Mouse (Mus musculus): Measurements from ENCODE around the gene Notch1. TPM values are rescaled to one million over a fixed set of nuclear protein-coding genes. Genes with fewer than 3 reads are reported as not detected.

The Notch1 gene
- polyA plus RNA-seq, 1 experiment from 2014 or later = 24.3 TPM

DNA sequence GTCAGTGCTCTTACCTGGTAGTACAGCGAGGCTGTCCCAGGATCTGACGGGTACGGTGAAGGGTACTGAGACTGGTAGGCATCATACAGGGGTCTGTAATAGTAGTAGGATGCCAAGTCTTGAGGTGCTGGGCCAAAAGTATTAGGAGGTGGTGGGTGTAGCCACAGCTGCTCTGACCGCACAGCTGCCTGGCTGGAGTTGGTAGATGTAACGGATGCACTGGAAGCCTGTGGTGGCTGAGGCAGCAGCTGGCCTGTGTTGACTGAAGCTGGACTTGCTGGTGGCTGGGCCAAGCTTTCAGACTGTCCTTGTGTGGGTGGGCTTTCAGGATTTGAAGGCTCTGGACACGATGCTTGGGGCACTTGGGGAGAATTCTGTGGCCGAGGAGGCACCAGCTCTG lies 78.1 kb downstream of the Notch1 start:
- Histone ChIP-seq H3K4me1 (replicated peaks; ENCODE audit: control insufficient read depth, insufficient read depth, low read length) (0 out of 2 replicates have a peak, but pooled peaks cover 4% of the 10 kb centered on the region), H3K27ac (ENCODE audit: low read depth) (no peak overlapping the region), H3K9me3 (ENCODE audit: control insufficient read depth, low read length) (no peaks in the 10 kb centered on the region), H3K4me3 (ENCODE audit: low read depth, low read length) (no peak overlapping the region), H3K36me3 (ENCODE audit: control insufficient read depth, insufficient read depth, low read length) (peaks cover 82% of the 10 kb centered on the region), H3K27me3 (replicated peaks; ENCODE audit: control insufficient read depth, insufficient read depth, low read length) (no peaks in the 10 kb centered on the region), H3K4me2 (ENCODE audit: low read length) (no peak overlapping the region), H3K9ac (ENCODE audit: low read length) (no peak overlapping the region)
- no peak for ATAC-seq (replicated peaks; ENCODE audit: low FRiP score, low TSS enrichment, low read depth)
- DNase-seq (ENCODE audit: low spot score) = no peak
- WGBS = 92% methylated on average over 7 of the region's 7 CpGs

- DNase-seq (ENCODE audit: low spot score) = no peak
- Histone ChIP-seq H3K9ac (ENCODE audit: low read length) (no peak overlapping the region), H3K27me3 (replicated peaks; ENCODE audit: control insufficient read depth, insufficient read depth, low read length) (no peaks in the 10 kb centered on the region), H3K4me2 (ENCODE audit: low read length) (no peak overlapping the region), H3K27ac (ENCODE audit: low read depth) (no peak overlapping the region), H3K4me3 (ENCODE audit: low read depth, low read length) (no peak overlapping the region), H3K9me3 (ENCODE audit: control insufficient read depth, low read length) (no peaks in the 10 kb centered on the region), H3K4me1 (replicated peaks; ENCODE audit: control insufficient read depth, insufficient read depth, low read length) (no peaks in the 10 kb centered on the region), H3K36me3 (ENCODE audit: control insufficient read depth, insufficient read depth, low read length) (peaks cover 93% of the 10 kb centered on the region)
- no peak for ATAC-seq (replicated peaks; ENCODE audit: low FRiP score, low TSS enrichment, low read depth)
- 70% methylated on average over 4 of the region's 4 CpGs for WGBS
These were observed 79.2 kb downstream of the Notch1 start for GRCm38 (mm10) chr2:26437221-26437620.

- H3K36me3 ChIP-seq (ENCODE audit: control insufficient read depth, insufficient read depth, low read length) = peaks cover 96% of the 10 kb centered on the region
- no peaks in the 10 kb centered on the region for H3K27me3 ChIP-seq (replicated peaks; ENCODE audit: control insufficient read depth, insufficient read depth, low read length)
- H3K27ac ChIP-seq (ENCODE audit: low read depth) = no peak overlapping the region
- 92% methylated on average over 7 of the region's 7 CpGs for WGBS
- H3K4me1 ChIP-seq (replicated peaks; ENCODE audit: control insufficient read depth, insufficient read depth, low read length) = no peaks in the 10 kb centered on the region
- no peaks in the 10 kb centered on the region for H3K9me3 ChIP-seq (ENCODE audit: control insufficient read depth, low read length)
- ATAC-seq (replicated peaks; ENCODE audit: low FRiP score, low TSS enrichment, low read depth) (no peak), DNase-seq (ENCODE audit: low spot score) (no peak)
- H3K4me3 ChIP-seq (ENCODE audit: low read depth, low read length) = no peak overlapping the region
- H3K4me2 ChIP-seq (ENCODE audit: low read length) = no peak overlapping the region
- H3K9ac ChIP-seq (ENCODE audit: low read length) = no peak overlapping the region
These were observed 81.5 kb downstream of the Notch1 start for GRCm38 (mm10) chr2:26434791-26435572.

GRCm38 (mm10) chr2:26429851-26430250 lies 86.6 kb downstream of the Notch1 start:
- peaks cover 99% of the 10 kb centered on the region for H3K36me3 ChIP-seq (ENCODE audit: control insufficient read depth, insufficient read depth, low read length)
- no peak for ATAC-seq (replicated peaks; ENCODE audit: low FRiP score, low TSS enrichment, low read depth)

GRCm38 (mm10) chr2:26424541-26424940 lies 91.9 kb downstream of the Notch1 start:
- ATAC-seq (replicated peaks; ENCODE audit: low FRiP score, low TSS enrichment, low read depth) (no peak), DNase-seq (ENCODE audit: low spot score) (no peak)
- H3K9me3 ChIP-seq (ENCODE audit: control insufficient read depth, low read length) = no peaks in the 10 kb centered on the region
- no peak overlapping the region for H3K9ac ChIP-seq (ENCODE audit: low read length)
- no peak overlapping the region for H3K27ac ChIP-seq (ENCODE audit: low read depth)
- no peak overlapping the region for H3K4me2 ChIP-seq (ENCODE audit: low read length)
- no peaks in the 10 kb centered on the region for H3K4me1 ChIP-seq (replicated peaks; ENCODE audit: control insufficient read depth, insufficient read depth, low read length)
- H3K27me3 ChIP-seq (replicated peaks; ENCODE audit: control insufficient read depth, insufficient read depth, low read length) = no peaks in the 10 kb centered on the region
- H3K36me3 ChIP-seq (ENCODE audit: control insufficient read depth, insufficient read depth, low read length) = peaks cover 97% of the 10 kb centered on the region
- H3K4me3 ChIP-seq (ENCODE audit: low read depth, low read length) = no peak overlapping the region
- WGBS = 95% methylated on average over 2 of the region's 2 CpGs

More at GRCm38 (mm10) chr2:26429851-26430250, 86.6 kb downstream of the Notch1 start:
- WGBS = 95% methylated on average over 5 of the region's 5 CpGs
- no peak overlapping the region for H3K4me2 ChIP-seq (ENCODE audit: low read length)
- H3K9me3 ChIP-seq (ENCODE audit: control insufficient read depth, low read length) = no peaks in the 10 kb centered on the region
- H3K27me3 ChIP-seq (replicated peaks; ENCODE audit: control insufficient read depth, insufficient read depth, low read length) = no peaks in the 10 kb centered on the region
- no peak overlapping the region for H3K9ac ChIP-seq (ENCODE audit: low read length)
- no peaks in the 10 kb centered on the region for H3K4me1 ChIP-seq (replicated peaks; ENCODE audit: control insufficient read depth, insufficient read depth, low read length)
- H3K27ac ChIP-seq (ENCODE audit: low read depth) = no peak overlapping the region
- no peak overlapping the region for H3K4me3 ChIP-seq (ENCODE audit: low read depth, low read length)
- no peak for DNase-seq (ENCODE audit: low spot score)

DNA sequence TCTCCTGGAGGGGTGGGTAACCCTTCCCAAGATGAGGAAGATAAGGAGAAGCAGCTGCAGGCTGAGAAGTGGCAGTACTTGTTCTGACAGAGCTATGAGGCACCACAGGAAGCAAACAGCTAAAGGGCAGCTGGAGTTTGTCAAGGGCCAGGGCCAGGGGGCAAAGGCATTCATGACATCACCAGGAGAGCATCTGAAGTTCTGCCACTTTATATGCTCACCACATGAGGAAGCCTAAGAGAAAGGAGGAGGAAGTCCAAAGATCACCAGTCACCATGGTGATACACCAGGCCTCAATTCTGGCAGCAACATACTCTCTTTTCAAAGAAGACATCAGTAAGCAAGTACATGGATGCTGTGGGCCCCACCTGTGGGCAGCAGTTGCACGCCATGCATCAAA lies 93.4 kb downstream of the Notch1 start:
- H3K4me2 ChIP-seq (ENCODE audit: low read length) = no peak overlapping the region
- H3K36me3 ChIP-seq (ENCODE audit: control insufficient read depth, insufficient read depth, low read length) = peaks cover 95% of the 10 kb centered on the region
- H3K4me3 ChIP-seq (ENCODE audit: low read depth, low read length) = no peak overlapping the region
- 0 out of 2 replicates have a peak, but pooled peaks have one; percentile 40 for ATAC-seq (replicated peaks; ENCODE audit: low FRiP score, low TSS enrichment, low read depth)
- no peak for DNase-seq (ENCODE audit: low spot score)
- H3K27me3 ChIP-seq (replicated peaks; ENCODE audit: control insufficient read depth, insufficient read depth, low read length) = no peaks in the 10 kb centered on the region
- no peaks in the 10 kb centered on the region for H3K9me3 ChIP-seq (ENCODE audit: control insufficient read depth, low read length)
- no peak overlapping the region for H3K27ac ChIP-seq (ENCODE audit: low read depth)
- H3K9ac ChIP-seq (ENCODE audit: low read length) = no peak overlapping the region
- no peaks in the 10 kb centered on the region for H3K4me1 ChIP-seq (replicated peaks; ENCODE audit: control insufficient read depth, insufficient read depth, low read length)
- 88% methylated on average over 1 of the region's 1 CpGs for WGBS

GRCm38 (mm10) chr2:26421969-26422368 lies 94.5 kb downstream of the Notch1 start:
- Histone ChIP-seq H3K36me3 (ENCODE audit: control insufficient read depth, insufficient read depth, low read length) (peaks cover 91% of the 10 kb centered on the region), H3K27me3 (replicated peaks; ENCODE audit: control insufficient read depth, insufficient read depth, low read length) (no peaks in the 10 kb centered on the region), H3K9ac (ENCODE audit: low read length) (no peak overlapping the region), H3K4me3 (ENCODE audit: low read depth, low read length) (no peak overlapping the region), H3K27ac (ENCODE audit: low read depth) (no peak overlapping the region), H3K4me2 (ENCODE audit: low read length) (no peak overlapping the region), H3K4me1 (replicated peaks; ENCODE audit: control insufficient read depth, insufficient read depth, low read length) (no peaks in the 10 kb centered on the region), H3K9me3 (ENCODE audit: control insufficient read depth, low read length) (no peaks in the 10 kb centered on the region)
- DNase-seq (ENCODE audit: low spot score) (no peak), ATAC-seq (replicated peaks; ENCODE audit: low FRiP score, low TSS enrichment, low read depth) (no peak)
- WGBS = 94% methylated on average over 2 of the region's 2 CpGs

DNA sequence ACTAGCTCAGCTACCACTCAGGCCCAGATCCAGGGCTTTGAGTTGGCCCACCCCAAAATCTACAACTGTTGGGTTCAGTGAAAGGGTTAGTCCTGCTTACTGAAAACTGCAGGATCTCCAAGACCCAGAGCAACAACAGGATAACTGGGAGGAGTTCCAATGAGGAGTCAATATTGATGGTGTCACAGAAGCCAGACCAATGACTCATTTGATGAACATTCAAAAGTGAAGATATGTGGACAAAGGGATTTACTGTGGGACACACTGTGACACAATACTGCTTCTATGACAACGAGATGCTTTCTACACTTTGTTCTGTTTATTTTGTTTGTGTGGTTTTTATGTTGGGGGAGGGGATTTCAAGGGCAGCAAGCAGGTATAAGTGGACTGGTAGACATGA lies 98.3 kb downstream of the Notch1 start:
- Histone ChIP-seq H3K4me2 (ENCODE audit: low read length) (no peak overlapping the region), H3K9me3 (ENCODE audit: control insufficient read depth, low read length) (no peaks in the 10 kb centered on the region), H3K4me3 (ENCODE audit: low read depth, low read length) (no peak overlapping the region), H3K27ac (ENCODE audit: low read depth) (no peak overlapping the region), H3K36me3 (ENCODE audit: control insufficient read depth, insufficient read depth, low read length) (peaks cover 91% of the 10 kb centered on the region), H3K27me3 (replicated peaks; ENCODE audit: control insufficient read depth, insufficient read depth, low read length) (no peaks in the 10 kb centered on the region), H3K4me1 (replicated peaks; ENCODE audit: control insufficient read depth, insufficient read depth, low read length) (no peaks in the 10 kb centered on the region), H3K9ac (ENCODE audit: low read length) (no peak overlapping the region)
- ATAC-seq (replicated peaks; ENCODE audit: low FRiP score, low TSS enrichment, low read depth) = no peak
- WGBS = 86% methylated on average over 1 of the region's 1 CpGs
- no peak for DNase-seq (ENCODE audit: low spot score)

GRCm38 (mm10) chr2:26417066-26417465 lies 99.4 kb downstream of the Notch1 start:
- H3K27me3 ChIP-seq (replicated peaks; ENCODE audit: control insufficient read depth, insufficient read depth, low read length) = no peaks in the 10 kb centered on the region
- no peak overlapping the region for H3K9ac ChIP-seq (ENCODE audit: low read length)
- H3K4me2 ChIP-seq (ENCODE audit: low read length) = no peak overlapping the region
- DNase-seq (ENCODE audit: low spot score) (no peak), ATAC-seq (replicated peaks; ENCODE audit: low FRiP score, low TSS enrichment, low read depth) (no peak)
- no peak overlapping the region for H3K4me3 ChIP-seq (ENCODE audit: low read depth, low read length)
- H3K36me3 ChIP-seq (ENCODE audit: control insufficient read depth, insufficient read depth, low read length) = peaks cover 91% of the 10 kb centered on the region
- H3K27ac ChIP-seq (ENCODE audit: low read depth) = no peak overlapping the region
- H3K9me3 ChIP-seq (ENCODE audit: control insufficient read depth, low read length) = no peaks in the 10 kb centered on the region
- H3K4me1 ChIP-seq (replicated peaks; ENCODE audit: control insufficient read depth, insufficient read depth, low read length) = no peaks in the 10 kb centered on the region

Data from intestine, embryonic 14.5 days (tissue).